Mouse (Mus musculus) lung, embryonic 16.5 days (tissue): ENCODE measurements around the gene Olfr1168. TPM values are rescaled to one million over a fixed set of nuclear protein-coding genes. Genes with fewer than 3 reads are reported as not detected.
"Not testable (repeated sequence)": the region's sequence is repeated elsewhere in the genome, so short reads cannot be mapped to it uniquely, and the experiment has no call there.

Experiments
- ATAC-seq: fragments of 200-750 bp; cut with Nextera tagmentation; 2 replicates; pipeline ENCODE4 v1.8.0; 2017; ENCODE audit warnings: low read depth, mild to moderate bottlenecking, moderate library complexity
- H3K27ac ChIP-seq: fragments of 300-500 bp; sonication (generic); 2 replicates; pipeline ENCODE4 v1.5.1; 2014; ENCODE audit warnings: mild to moderate bottlenecking, control low read depth, low read length
- H3K27me3 ChIP-seq: fragments of 300-500 bp; sonication (generic); 2 replicates; pipeline ENCODE4 v1.6.1; 2014; ENCODE audit warnings: low read depth, low read length, mixed read lengths; ENCODE audit not compliant: control insufficient read depth, insufficient read depth
- H3K36me3 ChIP-seq: fragments of 300-500 bp; sonication (generic); 2 replicates; pipeline ENCODE4 v1.6.1; 2014; ENCODE audit warnings: low read length; ENCODE audit not compliant: control insufficient read depth, insufficient read depth
- H3K4me1 ChIP-seq: fragments of 300-500 bp; sonication (generic); replicated peaks from 2 replicates; pipeline ENCODE4 v1.6.1; 2014; ENCODE audit warnings: low read length, mixed read lengths; ENCODE audit not compliant: control insufficient read depth, insufficient read depth
- H3K4me2 ChIP-seq: fragments of 300-500 bp; sonication (generic); 2 replicates; pipeline ENCODE4 v1.6.1; 2014; ENCODE audit warnings: low read depth, low read length, control low read depth
- H3K4me3 ChIP-seq: fragments of 300-500 bp; sonication (generic); 2 replicates; pipeline ENCODE4 v1.5.1; 2014; ENCODE audit warnings: mild to moderate bottlenecking, low read length, control low read depth
- H3K9ac ChIP-seq: fragments of 300-500 bp; sonication (generic); 2 replicates; pipeline ENCODE4 v1.6.1; 2014; ENCODE audit warnings: low read length, control low read depth
- H3K9me3 ChIP-seq: fragments of 300-500 bp; sonication (generic); 2 replicates; pipeline ENCODE4 v1.6.1; 2016; ENCODE audit warnings: low read length; ENCODE audit not compliant: control insufficient read depth
- WGBS: fragments of 180-500 bp; shearing (Covaris S2); extraction: QIAGEN DNeasy Blood & Tissue Kit; methylation state at CpG from one replicate; pipeline ENCODE4 v1.1.7; 2014; 5-methylcytosine and 5-hydroxymethylcytosine counted together
- polyA plus RNA-seq: library from polyadenylated mRNA; unstranded; fragments of >200 nt; fragmentation: Nextera tagmentation; extraction: Ambion mirVana; gene quantifications from 2 replicates; pipeline ENCODE4 v1.2.1, GENCODE M21; 2015

Olfr1168 gene
- not detected in 2 replicates for polyA plus RNA-seq

DNA sequence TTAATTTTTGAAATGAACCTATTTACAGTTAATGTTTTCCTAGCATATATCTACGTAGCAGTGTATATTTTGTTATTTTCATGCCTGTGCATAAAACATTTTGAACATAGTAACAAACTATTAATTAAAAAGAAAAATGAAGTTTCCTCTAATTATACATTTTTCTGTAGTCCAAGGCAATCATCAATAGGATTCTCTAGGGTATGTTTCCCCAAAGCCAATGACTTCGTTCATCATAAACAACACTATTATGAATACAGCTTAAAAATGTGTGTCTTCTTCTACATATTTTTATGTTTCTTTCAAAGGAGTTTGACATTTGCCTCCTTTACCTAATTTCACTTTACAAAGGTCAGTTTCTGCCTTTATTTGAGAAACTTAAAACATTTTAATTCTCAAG is at the start of gene Olfr1168:
Olfr1168 (plus strand) TSS at position 301 of the 400 bp plus-strand sequence.
- 88% methylated on average over 2 of the region's 2 CpGs for WGBS
- ATAC-seq: no peak
- Histone ChIP-seq H3K4me2 (no peak within 1 kb of the TSS), H3K9ac (no peak within 1 kb of the TSS), H3K27me3 (no peaks in the 10 kb centered on the region), H3K9me3 (no peaks in the 10 kb centered on the region), H3K4me1 (no peaks in the 10 kb centered on the region), H3K4me3 (no peak within 1 kb of the TSS), H3K27ac (no peak within 1 kb of the TSS), H3K36me3 (no peaks in the 10 kb centered on the region)

DNA sequence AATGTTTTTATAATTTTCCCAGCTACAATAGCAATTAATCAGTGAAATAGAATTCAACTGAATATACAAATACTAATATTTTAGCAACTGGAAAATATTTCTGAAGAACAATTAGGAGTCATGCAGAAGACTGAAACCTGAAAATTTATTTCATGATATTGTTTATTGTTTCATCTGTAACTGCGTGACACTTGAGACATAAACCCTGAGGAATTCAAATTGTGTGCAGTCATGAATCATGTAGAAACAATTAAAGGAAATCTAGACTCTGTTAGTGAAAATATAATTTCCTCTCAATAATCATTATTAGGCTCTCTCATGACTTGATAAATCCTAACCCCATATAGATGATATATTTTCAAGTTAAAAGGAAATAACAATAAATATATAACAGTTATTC is 26.6 kb upstream of the Olfr1168 start, which contains the start of gene Olfr1167:
Olfr1167 (minus strand) TSS at position 101 of the 400 bp plus-strand sequence.
- not testable (repeated sequence) for H3K9me3 ChIP-seq, H3K4me1 ChIP-seq, H3K27ac ChIP-seq, H3K27me3 ChIP-seq, H3K4me3 ChIP-seq, H3K9ac ChIP-seq, H3K36me3 ChIP-seq, ATAC-seq, H3K4me2 ChIP-seq
- WGBS: 63% methylated on average over 1 of the region's 1 CpGs

DNA sequence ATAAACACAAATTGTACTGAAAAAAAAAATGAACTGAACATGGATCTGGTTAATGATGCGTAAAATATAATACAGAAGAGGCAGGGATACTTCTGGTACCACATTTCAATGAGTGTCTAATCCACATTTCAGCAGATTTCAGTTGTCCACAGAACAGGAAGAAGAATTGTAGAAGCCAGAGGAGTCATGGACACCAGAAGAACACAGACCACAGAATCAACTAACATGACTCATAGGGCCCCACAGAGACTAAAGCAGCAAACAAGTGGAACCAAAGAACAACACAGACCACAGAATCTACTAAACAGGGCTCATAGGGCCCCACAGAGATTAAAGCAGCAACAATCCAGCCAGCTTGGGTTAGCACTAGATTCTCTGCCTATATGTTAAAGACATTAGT is 39.1 kb downstream of the Olfr1168 start:
- no peaks in the 10 kb centered on the region for H3K36me3 ChIP-seq
- H3K4me3 ChIP-seq: no peak overlapping the region
- 85% methylated on average over 1 of the region's 1 CpGs for WGBS
- H3K27me3 ChIP-seq: no peaks in the 10 kb centered on the region
- no peak overlapping the region for H3K4me2 ChIP-seq
- no peak overlapping the region for H3K27ac ChIP-seq
- no peak for ATAC-seq
- no peak overlapping the region for H3K9ac ChIP-seq
- H3K4me1 ChIP-seq: no peaks in the 10 kb centered on the region
- H3K9me3 ChIP-seq: no peaks in the 10 kb centered on the region

DNA sequence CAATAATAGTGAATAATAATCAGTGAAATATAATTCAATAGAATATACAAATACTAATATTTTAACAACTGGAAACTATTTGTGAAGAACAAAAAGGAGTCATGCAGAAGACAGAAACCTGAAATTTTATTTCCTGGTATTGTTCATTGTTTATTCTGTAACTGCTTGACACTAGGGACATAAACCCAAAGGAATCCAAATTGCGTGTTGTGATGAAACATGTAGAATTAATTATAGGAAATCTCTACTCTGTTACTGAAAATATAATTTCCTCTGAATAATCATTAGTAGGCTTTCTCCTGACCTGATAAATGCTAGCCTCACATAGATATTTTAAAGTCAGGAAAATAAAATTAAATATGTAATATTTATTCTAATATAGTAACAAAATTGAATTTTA is 46.6 kb downstream of the Olfr1168 start, which contains the start of gene Olfr1170:
Olfr1170 (minus strand) TSS at position 101 of the 400 bp plus-strand sequence.
- Histone ChIP-seq H3K27me3 (no peaks in the 10 kb centered on the region), H3K4me1 (no peaks in the 10 kb centered on the region), H3K9ac (no peak within 1 kb of the TSS), H3K4me3 (no peak within 1 kb of the TSS), H3K4me2 (no peak within 1 kb of the TSS), H3K9me3 (no peaks in the 10 kb centered on the region), H3K36me3 (no peaks in the 10 kb centered on the region), H3K27ac (no peak within 1 kb of the TSS)
- no peak for ATAC-seq
- 75% methylated on average over 1 of the region's 1 CpGs for WGBS

Other genes starting within 250 kb of the Olfr1168 start
- not detected in 2 replicates for gene Olfr1155, start 236.7 kb upstream of the Olfr1168 start, polyA plus RNA-seq
- gene Olfr1156, start 228.8 kb upstream of the Olfr1168 start, polyA plus RNA-seq: not detected in 2 replicates
- not detected in 2 replicates for gene Olfr1157, start 213.6 kb upstream of the Olfr1168 start, polyA plus RNA-seq
- gene Olfr74, start 207.2 kb upstream of the Olfr1168 start, polyA plus RNA-seq: not detected in 2 replicates
- not detected in 2 replicates for gene Olfr1158, start 191.8 kb upstream of the Olfr1168 start, polyA plus RNA-seq
- gene Olfr1160, start 173.6 kb upstream of the Olfr1168 start, polyA plus RNA-seq: not detected in 2 replicates
- gene Olfr1161, start 159.1 kb upstream of the Olfr1168 start, polyA plus RNA-seq: not detected in 2 replicates
- gene Olfr73, start 144.2 kb upstream of the Olfr1168 start, polyA plus RNA-seq: not detected in 2 replicates
- not detected in 2 replicates for gene Olfr1162, start 130.8 kb upstream of the Olfr1168 start, polyA plus RNA-seq
- gene Olfr1163, start 110.0 kb upstream of the Olfr1168 start, polyA plus RNA-seq: not detected in 2 replicates
- gene Olfr1164, start 87.9 kb upstream of the Olfr1168 start, polyA plus RNA-seq: not detected in 2 replicates
- not detected in 2 replicates for gene Olfr1166, start 53.6 kb upstream of the Olfr1168 start, polyA plus RNA-seq
- not detected in 2 replicates for gene Olfr1167, start 26.7 kb upstream of the Olfr1168 start, polyA plus RNA-seq
- not detected in 2 replicates for gene Olfr1170, start 46.5 kb downstream of the Olfr1168 start, polyA plus RNA-seq
- not detected in 2 replicates for gene Olfr1173, start 98.0 kb downstream of the Olfr1168 start, polyA plus RNA-seq
- not detected in 2 replicates for gene Olfr1174-ps, start 133.3 kb downstream of the Olfr1168 start, polyA plus RNA-seq
- gene Olfr1175-ps, start 145.3 kb downstream of the Olfr1168 start, polyA plus RNA-seq: not detected in 2 replicates
- gene Olfr1176, start 154.8 kb downstream of the Olfr1168 start, polyA plus RNA-seq: not detected in 2 replicates
- gene Olfr1177-ps, start 164.6 kb downstream of the Olfr1168 start, polyA plus RNA-seq: not detected in 2 replicates
- not detected in 2 replicates for gene Olfr1178, start 205.2 kb downstream of the Olfr1168 start, polyA plus RNA-seq
- not detected in 2 replicates for gene Olfr1179, start 224.6 kb downstream of the Olfr1168 start, polyA plus RNA-seq
- gene Olfr1180, start 237.3 kb downstream of the Olfr1168 start, polyA plus RNA-seq: not detected in 2 replicates
- not detected in 2 replicates for gene Olfr1181, start 244.3 kb downstream of the Olfr1168 start, polyA plus RNA-seq